Comparison of ENCODE assay signal across 20 mouse cellular contexts in genomic region chrX:77517274-77518085, GRCm38 (mm10). TPM values are rescaled to one million over a fixed set of nuclear protein-coding genes. Genes with fewer than 3 reads are reported as not detected.
DNase-seq lines count a peak whose midpoint lies in the region; ATAC-seq and TF ChIP-seq lines count a peak whose summit lies in the region.
"Had no signal": no experiment of that assay in that cellular context is flagged by ENCODE, and none has a peak within 500 bp of the region (broad histone marks: within the 10 kb centered on the region; RNA-seq: fewer than 3 reads in every experiment).

No protein-coding gene starts in this region.

- no peaks in the 10 kb centered on the region for H3K27me3 ChIP-seq in intestine, embryonic 15.5 days (replicated peaks)
- no peaks in the 10 kb centered on the region for H3K27me3 ChIP-seq in intestine, postnatal 0 days (replicated peaks; ENCODE audit: control insufficient read depth, insufficient read depth, low read length)
- H3K27me3 ChIP-seq in splenic B cell, adult 2 months (ENCODE audit: control insufficient read depth, insufficient read depth, low read length, poor library complexity, severe bottlenecking) = no peaks in the 10 kb centered on the region
- H3K27me3 ChIP-seq: neural tube, embryonic 12.5 days; stomach, embryonic 15.5 days had no signal

- no peak overlapping the region for H3K4me2 ChIP-seq in intestine, embryonic 15.5 days (replicated peaks)
- H3K4me2 ChIP-seq in intestine, postnatal 0 days (replicated peaks; ENCODE audit: low read depth) = no peak overlapping the region
- H3K4me2 ChIP-seq: neural tube, embryonic 12.5 days; stomach, embryonic 15.5 days had no signal

- no peak overlapping the region for H3K9ac ChIP-seq in intestine, embryonic 15.5 days
- H3K9ac ChIP-seq in intestine, postnatal 0 days (ENCODE audit: low read depth, low read length) = no peak overlapping the region
- H3K9ac ChIP-seq: neural tube, embryonic 12.5 days; stomach, embryonic 15.5 days had no signal

- H3K27ac ChIP-seq in intestine, embryonic 15.5 days = no peak overlapping the region
- no peak overlapping the region for H3K27ac ChIP-seq in intestine, postnatal 0 days (ENCODE audit: low read depth, low read length)
- H3K27ac ChIP-seq: embryonic facial prominence, embryonic 10.5 days; midbrain, embryonic 10.5 days; neural tube, embryonic 12.5 days; stomach, embryonic 15.5 days had no signal

- peak; percentile 62; the same call in 1 of the 2 replicates for ATAC-seq in intestine, embryonic 15.5 days
- no peak for ATAC-seq in intestine, postnatal 0 days
- peak; percentile 88 for ATAC-seq in CD4-positive, CD25-positive, alpha-beta regulatory T cell, adult 4 months
- ATAC-seq: forebrain, embryonic 14.5 days had no signal

- no peak for TF ChIP-seq CTCF in intestine, postnatal 0 days (IDR thresholded peaks at IDR 0.05; ENCODE audit: low read depth)

- peak; percentile 70 for DNase-seq in induced T-regulatory cell, adult 2 months (ENCODE audit: low read depth)
- peak; percentile 42 for DNase-seq in splenic B cell, adult 2 months (ENCODE audit: low read depth, low spot score)
- no peak for DNase-seq in left cerebral cortex, adult 8-10 months (ENCODE audit: low spot score in 2 of 2)
- DNase-seq in spleen, adult 18-20 months = no peak
- DNase-seq: cerebellum, adult 2 months; heart, adult 11 months; kidney, postnatal 36 days; left cerebral cortex, postnatal 4 days; liver; lung, adult 18-20 months; thymus, adult 2 months had no signal

- 0 out of 2 replicates have a peak, but pooled peaks cover 3% of the 10 kb centered on the region for H3K4me1 ChIP-seq in intestine, embryonic 15.5 days (replicated peaks)
- H3K4me1 ChIP-seq in intestine, postnatal 0 days (replicated peaks; ENCODE audit: control insufficient read depth, insufficient read depth, low read length) = no peaks in the 10 kb centered on the region; the same call in 1 of the 2 replicates
- H3K4me1 ChIP-seq: neural tube, embryonic 12.5 days; stomach, embryonic 15.5 days had no signal

- WGBS in intestine, embryonic 15.5 days = 36% methylated on average over 8 of the region's 8 CpGs
- WGBS in intestine, postnatal 0 days = 30% methylated on average over 8 of the region's 8 CpGs

- no peaks in the 10 kb centered on the region for H3K9me3 ChIP-seq in intestine, embryonic 15.5 days
- H3K9me3 ChIP-seq in intestine, postnatal 0 days (ENCODE audit: control insufficient read depth) = no peaks in the 10 kb centered on the region
- H3K9me3 ChIP-seq: embryonic facial prominence, embryonic 10.5 days; G1E; midbrain, embryonic 10.5 days; neural tube, embryonic 12.5 days; stomach, embryonic 15.5 days had no signal

- H3K36me3 ChIP-seq in intestine, embryonic 15.5 days = no peaks in the 10 kb centered on the region
- H3K36me3 ChIP-seq in intestine, postnatal 0 days (ENCODE audit: control insufficient read depth, insufficient read depth) = no peaks in the 10 kb centered on the region
- H3K36me3 ChIP-seq in splenic B cell, adult 2 months (ENCODE audit: control insufficient read depth, insufficient read depth, low read length, poor library complexity, severe bottlenecking) = no peaks in the 10 kb centered on the region
- H3K36me3 ChIP-seq: neural tube, embryonic 12.5 days; stomach, embryonic 15.5 days had no signal

- H3K4me3 ChIP-seq in intestine, embryonic 15.5 days (replicated peaks) = no peak overlapping the region
- no peak overlapping the region for H3K4me3 ChIP-seq in intestine, postnatal 0 days (ENCODE audit: low read depth, low read length)
- H3K4me3 ChIP-seq: embryonic facial prominence, embryonic 10.5 days; midbrain, embryonic 10.5 days; neural tube, embryonic 12.5 days; stomach, embryonic 15.5 days had no signal

RNA-seq across cellular contexts. Expression of gene Tbl1x, which starts 6.7 kb away (rescaled TPM):
- 60.6 and 66.1 TPM in 2 replicates for polyA plus RNA-seq in intestine, embryonic 15.5 days (2015; fragmentation: Nextera tagmentation; extraction: Ambion mirVana)
- polyA plus RNA-seq in intestine, postnatal 0 days (2015; fragmentation: Nextera tagmentation; extraction: Ambion mirVana) = 22.5 and 24.7 TPM in 2 replicates
- 10 to 100 TPM; 28.4 to 29.3 TPM for polyA plus RNA-seq in CD4-positive, CD25-positive, alpha-beta regulatory T cell, adult 4 months (2017; shearing (Covaris generic))
- 10 to 100 TPM; 49.0 to 56.6 (median 53.3) TPM for total RNA-seq in left cerebral cortex, adult 8-10 months (2022)

Comparison
In these comparisons a context has a peak if more than half of its experiments do, and no peak if none do; other contexts are left out.
1. DNase-seq: peak in induced T-regulatory cell, adult 2 months (single experiment) and splenic B cell, adult 2 months (single experiment); none in left cerebral cortex, adult 8-10 months (0 of 2) and spleen, adult 18-20 months (0 of 2).